Mouse (Mus musculus): ENCODE data around the gene Dhx30. TPM values are rescaled to one million over a fixed set of nuclear protein-coding genes. Genes with fewer than 3 reads are reported as not detected.

The Dhx30 gene
- polyA plus RNA-seq, 1 experiment from 2014 or later, result 144 TPM

DNA sequence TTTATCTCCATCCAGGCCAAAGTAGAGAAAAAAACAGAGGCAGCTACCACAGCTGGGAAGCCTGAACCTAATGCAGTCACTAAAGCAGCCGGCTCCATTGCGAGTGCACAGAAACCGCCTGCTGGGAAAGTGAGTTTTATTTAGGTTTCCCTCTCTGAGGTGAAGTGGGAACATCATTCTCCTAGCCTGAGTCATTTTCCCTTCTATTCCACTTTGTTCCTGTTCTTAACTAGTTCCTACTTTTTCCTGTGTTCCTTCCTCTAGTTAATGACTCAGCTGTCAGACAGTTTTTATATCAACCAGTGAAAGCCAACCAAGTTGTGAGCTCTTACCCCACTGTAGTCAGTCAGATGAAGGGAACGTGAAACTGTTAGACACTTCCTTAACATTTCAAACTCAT is 46.6 kb downstream of the Dhx30 start:
- Histone ChIP-seq H3K36me3 (ENCODE audit: insufficient read depth, low read length) (peaks cover 42% of the 10 kb centered on the region), H3K4me1 (ENCODE audit: insufficient read depth, low read length) (0 out of 2 replicates have a peak, but pooled peaks cover 3% of the 10 kb centered on the region), H3K4me3 (ENCODE audit: low read length) (no peak overlapping the region), H3K9me3 (ENCODE audit: low read length) (no peaks in the 10 kb centered on the region), H3K27ac (ENCODE audit: low read length) (no peak overlapping the region), H3K27me3 (ENCODE audit: insufficient read depth, low read length) (no peaks in the 10 kb centered on the region), H3K4me2 (replicated peaks; ENCODE audit: low read depth, low read length) (no peak overlapping the region), H3K9ac (replicated peaks; ENCODE audit: low read length) (no peak overlapping the region)
- no peak for ATAC-seq (ENCODE audit: low FRiP score, low TSS enrichment)
- 88% methylated on average over 4 of the region's 4 CpGs for WGBS

DNA sequence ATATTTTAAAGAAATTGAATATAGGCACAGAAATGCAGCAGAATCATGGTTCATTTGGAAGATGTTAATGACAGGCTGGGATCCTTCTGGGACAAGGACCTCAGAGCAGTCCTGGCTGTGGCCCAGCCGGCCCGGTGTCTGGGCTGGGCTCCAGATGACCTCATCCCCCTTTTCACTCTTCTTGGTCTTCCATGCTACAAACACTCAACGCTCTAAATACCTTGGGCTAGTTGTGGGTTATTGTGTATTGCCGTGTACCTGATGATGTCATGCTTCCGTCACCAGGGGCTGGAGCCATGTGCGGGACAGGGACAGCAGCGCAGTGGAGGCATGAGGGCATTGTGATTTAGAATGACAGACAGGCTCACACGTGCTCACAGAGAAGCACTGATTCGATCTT is 47.3 kb downstream of the Dhx30 start:
- 75% methylated on average over 9 of the region's 9 CpGs for WGBS

DNA sequence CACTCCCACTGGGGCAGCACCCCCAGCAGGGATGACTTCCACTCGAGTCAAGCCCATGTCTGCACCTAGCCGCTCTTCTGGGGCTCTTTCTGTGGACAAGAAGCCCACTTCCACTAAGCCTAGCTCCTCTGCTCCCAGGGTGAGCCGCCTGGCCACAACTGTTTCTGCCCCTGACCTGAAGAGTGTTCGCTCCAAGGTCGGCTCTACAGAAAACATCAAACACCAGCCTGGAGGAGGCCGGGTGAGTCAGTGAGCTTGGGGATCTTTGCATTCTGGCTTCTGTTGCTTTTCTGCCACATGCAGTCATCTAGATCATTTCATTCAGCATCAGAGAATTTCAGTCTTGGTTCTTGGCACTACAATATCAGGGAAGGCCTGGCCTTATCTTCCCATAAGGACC is 48.9 kb downstream of the Dhx30 start:
- Histone ChIP-seq H3K27me3 (ENCODE audit: insufficient read depth, low read length) (no peaks in the 10 kb centered on the region), H3K9me3 (ENCODE audit: low read length) (no peaks in the 10 kb centered on the region), H3K9ac (replicated peaks; ENCODE audit: low read length) (no peak overlapping the region), H3K4me2 (replicated peaks; ENCODE audit: low read depth, low read length) (no peak overlapping the region), H3K27ac (ENCODE audit: low read length) (no peak overlapping the region), H3K36me3 (ENCODE audit: insufficient read depth, low read length) (peaks cover 37% of the 10 kb centered on the region), H3K4me3 (ENCODE audit: low read length) (no peak overlapping the region), H3K4me1 (ENCODE audit: insufficient read depth, low read length) (0 out of 2 replicates have a peak, but pooled peaks cover 3% of the 10 kb centered on the region)
- WGBS, result 89% methylated on average over 6 of the region's 6 CpGs
- ATAC-seq (ENCODE audit: low FRiP score, low TSS enrichment), result no peak

More for the DNA sequence above, 47.3 kb downstream of the Dhx30 start:
- no peak overlapping the region for H3K9ac ChIP-seq (replicated peaks; ENCODE audit: low read length)
- peaks cover 42% of the 10 kb centered on the region for H3K36me3 ChIP-seq (ENCODE audit: insufficient read depth, low read length)
- H3K27ac ChIP-seq (ENCODE audit: low read length), result no peak overlapping the region
- no peak overlapping the region for H3K4me2 ChIP-seq (replicated peaks; ENCODE audit: low read depth, low read length)
- H3K9me3 ChIP-seq (ENCODE audit: low read length), result no peaks in the 10 kb centered on the region
- ATAC-seq (ENCODE audit: low FRiP score, low TSS enrichment), result no peak
- H3K4me3 ChIP-seq (ENCODE audit: low read length), result no peak overlapping the region
- 0 out of 2 replicates have a peak, but pooled peaks cover 3% of the 10 kb centered on the region for H3K4me1 ChIP-seq (ENCODE audit: insufficient read depth, low read length)
- no peaks in the 10 kb centered on the region for H3K27me3 ChIP-seq (ENCODE audit: insufficient read depth, low read length)

DNA sequence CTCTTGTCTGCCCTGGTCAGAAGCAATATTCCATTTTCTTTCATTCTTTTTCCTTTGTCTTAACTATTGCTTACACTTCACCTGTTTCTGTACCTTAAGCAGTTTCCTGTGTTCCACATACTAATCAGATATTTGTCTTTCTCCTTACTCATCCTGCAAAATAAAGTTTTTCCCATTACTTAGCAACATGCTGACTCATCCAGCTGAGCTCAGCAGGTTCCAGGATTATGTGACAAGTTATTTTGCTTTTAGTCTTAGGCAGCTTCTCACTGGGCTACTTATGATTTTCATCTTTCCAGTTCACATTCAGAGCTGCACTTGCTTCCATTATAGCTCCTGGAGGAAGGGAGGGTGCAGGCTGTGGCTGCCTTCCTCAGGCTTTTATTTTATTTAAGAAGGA is 53.0 kb downstream of the Dhx30 start:
- no peak overlapping the region for H3K27ac ChIP-seq (ENCODE audit: low read length)
- H3K9me3 ChIP-seq (ENCODE audit: low read length), result no peaks in the 10 kb centered on the region
- H3K4me1 ChIP-seq (ENCODE audit: insufficient read depth, low read length), result no peaks in the 10 kb centered on the region
- peaks cover 26% of the 10 kb centered on the region for H3K36me3 ChIP-seq (ENCODE audit: insufficient read depth, low read length)
- no peak for ATAC-seq (ENCODE audit: low FRiP score, low TSS enrichment)
- no peak overlapping the region for H3K9ac ChIP-seq (replicated peaks; ENCODE audit: low read length)
- H3K4me3 ChIP-seq (ENCODE audit: low read length), result no peak overlapping the region
- no peaks in the 10 kb centered on the region for H3K27me3 ChIP-seq (ENCODE audit: insufficient read depth, low read length)
- H3K4me2 ChIP-seq (replicated peaks; ENCODE audit: low read depth, low read length), result no peak overlapping the region

DNA sequence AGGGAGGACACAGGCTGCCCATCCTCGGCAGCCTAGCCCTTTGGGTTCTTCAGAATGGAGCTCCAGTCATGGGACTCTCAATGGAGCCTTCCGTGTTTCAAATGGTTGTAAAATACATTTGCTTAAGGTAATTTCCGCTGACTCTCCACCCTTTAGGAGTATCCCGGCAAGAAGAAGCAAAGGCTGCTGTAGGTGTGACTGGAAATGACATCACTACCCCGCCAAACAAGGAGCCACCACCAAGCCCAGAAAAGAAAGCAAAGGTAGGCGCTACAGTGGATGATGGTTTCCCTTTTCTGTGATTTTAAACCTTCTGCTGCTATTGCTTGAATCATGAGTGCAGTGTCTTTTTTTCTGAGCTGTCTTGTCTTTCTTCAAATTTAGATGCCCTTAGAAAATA is 54.8 kb downstream of the Dhx30 start:
- Histone ChIP-seq H3K4me1 (ENCODE audit: insufficient read depth, low read length) (no peaks in the 10 kb centered on the region), H3K9ac (replicated peaks; ENCODE audit: low read length) (no peak overlapping the region), H3K36me3 (ENCODE audit: insufficient read depth, low read length) (peaks cover 11% of the 10 kb centered on the region), H3K4me2 (replicated peaks; ENCODE audit: low read depth, low read length) (no peak overlapping the region), H3K4me3 (ENCODE audit: low read length) (no peak overlapping the region), H3K27me3 (ENCODE audit: insufficient read depth, low read length) (no peaks in the 10 kb centered on the region), H3K9me3 (ENCODE audit: low read length) (no peaks in the 10 kb centered on the region), H3K27ac (ENCODE audit: low read length) (no peak overlapping the region)
- no peak for ATAC-seq (ENCODE audit: low FRiP score, low TSS enrichment)
- 89% methylated on average over 6 of the region's 6 CpGs for WGBS

DNA sequence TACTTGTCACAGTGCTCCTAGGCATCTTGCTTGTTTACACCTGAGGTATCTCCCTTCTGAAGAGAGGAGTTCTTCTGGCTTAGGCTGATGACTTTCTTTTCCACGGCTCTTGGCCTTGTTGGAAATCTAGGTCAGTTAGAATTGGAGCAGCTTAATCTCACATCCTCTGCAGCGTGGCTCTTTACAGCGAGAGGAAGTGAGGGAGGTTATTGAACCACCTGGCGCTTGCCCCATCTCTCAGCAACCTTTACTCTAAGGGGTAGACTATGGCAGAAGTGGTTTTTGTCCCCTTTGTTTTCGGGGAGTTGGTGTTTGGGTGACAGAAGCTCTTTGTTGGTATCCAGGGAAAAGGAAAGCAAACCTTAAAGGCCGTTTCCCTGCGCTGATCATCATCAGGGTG is 55.2 kb downstream of the Dhx30 start:
- no peak overlapping the region for H3K9ac ChIP-seq (replicated peaks; ENCODE audit: low read length)
- no peaks in the 10 kb centered on the region for H3K4me1 ChIP-seq (ENCODE audit: insufficient read depth, low read length)
- H3K27ac ChIP-seq (ENCODE audit: low read length), result no peak overlapping the region
- ATAC-seq (ENCODE audit: low FRiP score, low TSS enrichment), result no peak
- no peak overlapping the region for H3K4me3 ChIP-seq (ENCODE audit: low read length)
- H3K27me3 ChIP-seq (ENCODE audit: insufficient read depth, low read length), result no peaks in the 10 kb centered on the region
- 87% methylated on average over 7 of the region's 7 CpGs for WGBS
- peaks cover 7% of the 10 kb centered on the region for H3K36me3 ChIP-seq (ENCODE audit: insufficient read depth, low read length)
- H3K4me2 ChIP-seq (replicated peaks; ENCODE audit: low read depth, low read length), result no peak overlapping the region
- no peaks in the 10 kb centered on the region for H3K9me3 ChIP-seq (ENCODE audit: low read length)

DNA sequence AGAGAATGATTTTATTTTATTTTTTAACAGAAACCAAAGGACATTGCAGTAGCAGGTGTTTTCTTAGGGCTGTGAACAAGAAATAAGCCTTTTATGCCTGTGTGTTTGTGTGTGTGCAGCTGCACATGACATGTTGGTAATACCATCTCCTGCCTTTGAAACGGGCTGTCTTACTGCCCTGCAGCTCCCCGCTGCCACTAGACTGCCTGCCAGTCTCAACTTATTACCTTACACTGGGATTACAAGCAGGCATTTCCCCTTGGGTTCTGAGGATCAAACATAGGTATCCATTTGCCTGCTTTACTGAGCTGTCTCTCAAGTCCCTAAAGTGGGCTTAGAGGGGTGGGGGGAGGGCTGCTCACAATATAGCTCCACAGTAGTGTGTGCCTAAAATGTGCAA is 56.9 kb downstream of the Dhx30 start:
- H3K4me3 ChIP-seq (ENCODE audit: low read length), result no peak overlapping the region
- WGBS, result 62% methylated on average over 2 of the region's 2 CpGs
- no peak overlapping the region for H3K27ac ChIP-seq (ENCODE audit: low read length)

DNA sequence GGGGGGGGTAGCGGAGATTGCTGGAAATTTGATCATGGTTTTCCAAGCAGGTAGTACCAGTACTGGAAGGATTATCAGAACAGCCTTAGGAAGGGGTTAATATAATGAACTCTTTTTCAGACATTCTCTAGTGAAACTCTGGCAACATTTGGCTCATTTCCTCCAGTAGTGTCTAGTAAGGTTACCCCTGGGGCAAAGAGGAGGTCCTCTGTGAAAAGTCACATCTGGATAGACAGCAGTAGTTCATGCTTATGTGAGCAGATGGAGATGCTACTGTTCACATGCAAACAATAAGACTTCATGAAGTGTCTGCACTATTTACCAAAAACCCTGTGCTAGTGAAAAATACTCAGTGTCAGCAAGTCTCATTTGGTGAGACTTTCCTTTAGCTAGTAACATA is 60.4 kb downstream of the Dhx30 start:
- no peaks in the 10 kb centered on the region for H3K27me3 ChIP-seq (ENCODE audit: insufficient read depth, low read length)
- no peaks in the 10 kb centered on the region for H3K9me3 ChIP-seq (ENCODE audit: low read length)
- H3K4me2 ChIP-seq (replicated peaks; ENCODE audit: low read depth, low read length), result no peak overlapping the region
- 92% methylated on average over 1 of the region's 1 CpGs for whole genome bisulfite sequencing
- H3K4me1 ChIP-seq (ENCODE audit: insufficient read depth, low read length), result peaks cover 9% of the 10 kb centered on the region
- no peaks in the 10 kb centered on the region for H3K36me3 ChIP-seq (ENCODE audit: insufficient read depth, low read length)
- no peak overlapping the region for H3K27ac ChIP-seq (ENCODE audit: low read length)
- H3K4me3 ChIP-seq (ENCODE audit: low read length), result no peak overlapping the region
- H3K9ac ChIP-seq (replicated peaks; ENCODE audit: low read length), result no peak overlapping the region
- ATAC-seq (ENCODE audit: low FRiP score, low TSS enrichment), result peak; percentile 57; the same call in 1 of the 2 replicates

More for the DNA sequence above, 56.9 kb downstream of the Dhx30 start:
- Histone ChIP-seq H3K4me2 (replicated peaks; ENCODE audit: low read depth, low read length) (no peak overlapping the region), H3K9ac (replicated peaks; ENCODE audit: low read length) (no peak overlapping the region), H3K9me3 (ENCODE audit: low read length) (no peaks in the 10 kb centered on the region), H3K4me1 (ENCODE audit: insufficient read depth, low read length) (no peaks in the 10 kb centered on the region), H3K27me3 (ENCODE audit: insufficient read depth, low read length) (no peaks in the 10 kb centered on the region), H3K36me3 (ENCODE audit: insufficient read depth, low read length) (0 out of 2 replicates have a peak, but pooled peaks cover 3% of the 10 kb centered on the region)
- no peak for ATAC-seq (ENCODE audit: low FRiP score, low TSS enrichment)

DNA sequence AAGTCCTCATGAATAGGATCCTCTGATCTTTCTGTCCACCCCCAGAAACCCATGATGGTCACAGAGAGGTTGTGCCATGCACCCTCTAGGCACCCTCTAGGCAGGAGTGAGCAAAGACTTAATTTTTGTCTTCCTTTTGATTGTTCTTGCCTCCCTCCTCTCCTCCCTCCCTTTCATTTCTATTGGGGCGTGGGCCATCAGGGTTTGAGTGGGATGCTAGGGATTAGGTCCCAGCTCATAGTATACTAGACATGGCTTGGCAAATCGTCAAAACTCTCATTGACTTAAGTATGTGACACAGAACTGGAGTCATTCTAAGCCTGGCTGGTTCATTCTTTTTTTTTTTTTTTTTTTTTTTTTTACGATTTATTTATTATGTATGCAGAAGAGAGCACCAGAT is 62.8 kb downstream of the Dhx30 start:
- H3K27ac ChIP-seq (ENCODE audit: low read length), result no peak overlapping the region
- peaks cover 12% of the 10 kb centered on the region for H3K4me1 ChIP-seq (ENCODE audit: insufficient read depth, low read length)
- no peaks in the 10 kb centered on the region for H3K27me3 ChIP-seq (ENCODE audit: insufficient read depth, low read length)
- no peak overlapping the region for H3K4me3 ChIP-seq (ENCODE audit: low read length)
- no peaks in the 10 kb centered on the region for H3K36me3 ChIP-seq (ENCODE audit: insufficient read depth, low read length)
- no peak overlapping the region for H3K9ac ChIP-seq (replicated peaks; ENCODE audit: low read length)
- no peak for ATAC-seq (ENCODE audit: low FRiP score, low TSS enrichment)
- H3K9me3 ChIP-seq (ENCODE audit: low read length), result no peaks in the 10 kb centered on the region
- H3K4me2 ChIP-seq (replicated peaks; ENCODE audit: low read depth, low read length), result no peak overlapping the region
- 71% methylated on average over 3 of the region's 3 CpGs for WGBS

DNA sequence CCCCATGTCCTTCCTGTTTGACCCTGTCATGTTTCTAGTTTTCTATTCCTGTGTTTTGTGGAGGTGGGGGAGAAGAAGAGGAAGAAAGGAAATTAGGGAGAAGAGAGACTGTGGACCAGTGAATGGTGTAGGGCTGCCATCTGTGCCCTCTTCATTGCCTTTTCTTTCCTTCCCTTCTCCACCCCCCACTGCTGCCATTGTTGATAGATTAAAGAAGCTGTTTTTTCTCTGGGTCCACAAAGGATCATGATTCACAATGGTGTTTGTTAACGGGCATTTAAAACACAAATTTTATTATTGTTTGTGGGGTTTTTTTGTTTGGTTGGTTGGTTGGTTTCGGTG is 63.6 kb downstream of the Dhx30 start:
- Histone ChIP-seq H3K27ac (ENCODE audit: low read length) (no peak overlapping the region), H3K4me1 (ENCODE audit: insufficient read depth, low read length) (peaks cover 12% of the 10 kb centered on the region), H3K36me3 (ENCODE audit: insufficient read depth, low read length) (no peaks in the 10 kb centered on the region), H3K4me3 (ENCODE audit: low read length) (no peak overlapping the region), H3K9ac (replicated peaks; ENCODE audit: low read length) (no peak overlapping the region), H3K9me3 (ENCODE audit: low read length) (no peaks in the 10 kb centered on the region), H3K27me3 (ENCODE audit: insufficient read depth, low read length) (no peaks in the 10 kb centered on the region), H3K4me2 (replicated peaks; ENCODE audit: low read depth, low read length) (no peak overlapping the region)
- WGBS, result 72% methylated on average over 2 of the region's 2 CpGs
- ATAC-seq (ENCODE audit: low FRiP score, low TSS enrichment), result no peak
